Mouse (Mus musculus): ENCODE measurements around the gene Pyy. TPM values are rescaled to one million over a fixed set of nuclear protein-coding genes. Genes with fewer than 3 reads are reported as not detected.
A peak's percentile ranks its signal among the peaks of the same experiment; 100 is the strongest.

Gene Pyy
- total RNA-seq, 2 experiments from 2014 or later = not detected

- intact Hi-C loops (cut with DNase I) = loop anchor here (5.0 kb wide), 2 partner anchors 36 to 76 kb away; no protein-coding TSS in a partner anchor
- peak; percentile 78 to 80 for DNase-seq (ENCODE audit: extremely low spot score in 1 of 2, low spot score in 2 of 2)
Observed at GRCm38 (mm10) chr11:102061236-102061940, 46.2 kb downstream of the Pyy start.

Other genes with a start within 250 kb of the Pyy start
- gene Meox1, start 213.5 kb downstream of the Pyy start, total RNA-seq (2021) = 1 to 10 TPM; 3.1 to 3.3 TPM
- gene Sost, start 140.8 kb downstream of the Pyy start, total RNA-seq (2021) = not detected
- not detected for gene Cfap97d1, start 123.6 kb downstream of the Pyy start, total RNA-seq (2021)
- 100 to 1,000 TPM; 138 to 142 TPM for gene Dusp3, start 120.8 kb downstream of the Pyy start, total RNA-seq (2021)
- 10 to 100 TPM; 34.1 to 36.3 TPM for gene Mpp3, start 79.4 kb downstream of the Pyy start, total RNA-seq (2021)
- gene Cd300lg, start 66.3 kb downstream of the Pyy start, total RNA-seq (2021) = not detected
- gene Mpp2, start 19.3 kb downstream of the Pyy start, total RNA-seq (2021) = 100 to 1,000 TPM; 103 to 107 TPM
- gene Ppy, start 6.5 kb downstream of the Pyy start, total RNA-seq (2021) = not detected
- under 1 TPM in 1 of 2 experiments, not detected in 1; 0.20 TPM for gene Nags, start 37.7 kb upstream of the Pyy start, total RNA-seq (2021)
- gene Tmem101, start 48.6 kb upstream of the Pyy start, total RNA-seq (2021) = 10 to 100 TPM; 24.3 to 24.4 TPM
- 10 to 100 TPM; 67.6 to 72.3 TPM for gene Lsm12, start 77.5 kb upstream of the Pyy start, total RNA-seq (2021)
- gene G6pc3, start 81.8 kb upstream of the Pyy start, total RNA-seq (2021) = 10 to 100 TPM; 43.8 to 45.0 TPM
- gene Hdac5, start 122.3 kb upstream of the Pyy start, total RNA-seq (2021) = 100 to 1,000 TPM; 190 TPM
- under 1 TPM; 0.83 to 0.99 TPM for gene BC030867, start 141.1 kb upstream of the Pyy start, total RNA-seq (2021)
- under 1 TPM; 0.49 to 0.71 TPM for gene Asb16, start 160.9 kb upstream of the Pyy start, total RNA-seq (2021)
- 10 to 100 TPM; 61.2 to 64.4 TPM for gene Tmub2, start 177.1 kb upstream of the Pyy start, total RNA-seq (2021)
- 100 to 1,000 TPM; 187 TPM for gene Atxn7l3, start 188.8 kb upstream of the Pyy start, total RNA-seq (2021)
- gene Ubtf, start 211.9 kb upstream of the Pyy start, total RNA-seq (2021) = 100 to 1,000 TPM in 1 of 2 experiments, 10 to 100 TPM in 1; 97.0 to 100 TPM